Mouse (Mus musculus) kidney, adult 9 months (tissue): Measurements from ENCODE around the gene Eif2b3.

Experiments used
- DNase-seq: peaks from one replicate; pipeline ENCODE4 v3.0.0; 2022

Gene Eif2b3

GRCm38 (mm10) chr4:117019206-117020134 is at the start of gene Eif2b3:
Eif2b3 (plus strand) TSS chr4:117019402.
- peak; percentile 88 for DNase-seq

GRCm38 (mm10) chr4:116976503-116976902 is 42.7 kb upstream of the Eif2b3 start:
- DNase-seq, result no peak

DNA sequence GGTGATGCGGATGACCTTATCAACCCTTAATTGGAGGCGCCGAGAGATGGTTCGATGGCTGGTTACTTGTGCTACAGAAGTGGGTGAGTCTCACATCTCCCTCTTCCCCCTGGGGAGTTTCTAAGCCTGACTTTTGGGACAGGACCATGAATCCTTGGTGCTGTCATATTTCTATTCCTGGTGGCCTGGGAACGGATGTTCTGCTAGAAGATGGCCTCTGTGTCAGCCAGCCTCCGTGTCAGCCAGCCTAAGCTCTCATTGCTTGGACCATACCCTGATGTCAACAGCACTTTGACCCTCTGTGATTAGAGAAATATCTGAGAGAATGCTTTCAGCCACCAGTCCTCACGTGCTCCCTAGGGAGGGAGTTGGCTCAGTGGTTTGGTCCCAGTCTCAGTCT is 33.5 kb upstream of the Eif2b3 start:
- no peak for DNase-seq

DNA sequence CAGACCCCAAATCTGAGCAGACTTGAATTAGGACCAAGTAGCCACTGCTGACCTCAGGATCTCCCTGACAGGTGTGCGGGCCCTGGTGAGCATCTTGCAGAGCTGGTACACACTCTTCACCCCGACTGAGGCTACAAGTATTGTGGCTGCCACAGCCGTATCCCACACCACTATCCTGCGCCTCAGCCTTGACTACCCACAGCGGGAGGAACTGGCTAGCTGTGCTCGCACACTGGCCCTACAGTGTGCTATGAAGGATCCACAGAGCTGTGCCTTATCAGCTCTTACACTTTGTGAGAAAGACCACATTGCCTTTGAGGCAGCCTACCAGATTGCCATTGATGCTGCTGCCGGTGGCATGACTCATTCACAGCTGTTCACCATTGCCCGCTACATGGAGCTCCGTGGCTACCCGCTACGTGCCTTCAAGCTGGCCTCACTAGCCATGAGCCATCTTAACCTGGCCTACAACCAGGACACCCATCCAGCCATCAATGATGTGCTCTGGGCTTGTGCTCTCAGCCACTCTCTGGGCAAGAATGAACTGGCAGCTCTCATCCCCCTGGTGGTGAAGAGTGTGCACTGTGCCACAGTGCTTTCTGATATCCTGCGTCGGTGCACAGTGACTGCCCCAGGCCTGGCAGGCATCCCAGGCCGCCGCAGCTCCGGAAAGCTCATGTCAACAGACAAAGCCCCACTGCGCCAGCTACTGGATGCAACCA is 32.6 kb upstream of the Eif2b3 start:
- peak; percentile 85 for DNase-seq

DNA sequence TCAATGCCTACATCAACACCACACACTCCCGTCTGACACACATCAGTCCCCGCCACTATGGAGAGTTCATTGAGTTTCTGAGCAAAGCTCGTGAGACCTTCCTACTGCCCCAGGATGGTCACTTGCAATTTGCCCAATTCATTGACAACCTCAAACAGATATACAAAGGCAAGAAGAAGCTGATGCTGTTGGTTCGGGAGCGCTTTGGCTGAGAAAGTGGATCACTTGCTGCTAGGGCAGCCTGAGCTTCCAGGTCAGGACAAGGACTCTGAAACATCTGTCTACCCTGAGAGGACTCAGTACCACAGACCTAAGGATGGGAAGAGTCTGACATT is 32.1 kb upstream of the Eif2b3 start:
- no peak for DNase-seq

- no peak for DNase-seq
These were observed 29.5 kb upstream of the Eif2b3 start for GRCm38 (mm10) chr4:116989731-116990130.

- peak; percentile 90 for DNase-seq
These were observed 27.8 kb upstream of the Eif2b3 start for GRCm38 (mm10) chr4:116991366-116991765.

- peak; percentile 98 for DNase-seq
These were observed 25.3 kb upstream of the Eif2b3 start, which contains the start of gene Urod for GRCm38 (mm10) chr4:116993672-116994621. Urod (minus strand) TSS chr4:116994413.

- DNase-seq, result peak; percentile 77
These were observed 23.9 kb upstream of the Eif2b3 start, which contains the start of gene Hectd3 for GRCm38 (mm10) chr4:116995131-116995797. Hectd3 (plus strand) TSS chr4:116995317.

GRCm38 (mm10) chr4:116995798-116996135 is 23.4 kb upstream of the Eif2b3 start:
- DNase-seq, result peak; percentile 88

GRCm38 (mm10) chr4:116999513-117000154 is 19.6 kb upstream of the Eif2b3 start:
- no peak for DNase-seq

GRCm38 (mm10) chr4:117001957-117002356 is 17.2 kb upstream of the Eif2b3 start:
- no peak for DNase-seq

- peak; percentile 93 for DNase-seq
These were observed 16.4 kb upstream of the Eif2b3 start for GRCm38 (mm10) chr4:117002543-117003521.

DNA sequence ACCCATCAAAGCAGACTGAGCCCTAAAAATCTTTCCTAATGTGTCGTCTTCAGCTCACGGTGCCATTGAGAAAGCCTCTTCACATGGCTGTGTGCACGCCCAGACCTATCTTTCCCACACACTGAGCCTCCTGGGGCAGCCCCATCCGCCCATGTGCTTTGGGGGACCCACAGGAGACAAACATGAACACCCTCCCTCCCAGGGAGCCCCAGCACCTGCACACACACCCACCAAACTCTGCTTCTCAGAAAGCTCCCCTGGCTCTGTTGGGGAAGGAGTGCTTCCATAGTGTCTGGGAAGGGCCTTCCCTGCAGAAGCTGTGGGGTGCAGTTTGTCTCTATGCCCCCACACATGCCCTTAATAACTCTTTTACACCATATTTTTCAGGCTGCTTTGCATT is 14.6 kb upstream of the Eif2b3 start:
- no peak for DNase-seq

DNA sequence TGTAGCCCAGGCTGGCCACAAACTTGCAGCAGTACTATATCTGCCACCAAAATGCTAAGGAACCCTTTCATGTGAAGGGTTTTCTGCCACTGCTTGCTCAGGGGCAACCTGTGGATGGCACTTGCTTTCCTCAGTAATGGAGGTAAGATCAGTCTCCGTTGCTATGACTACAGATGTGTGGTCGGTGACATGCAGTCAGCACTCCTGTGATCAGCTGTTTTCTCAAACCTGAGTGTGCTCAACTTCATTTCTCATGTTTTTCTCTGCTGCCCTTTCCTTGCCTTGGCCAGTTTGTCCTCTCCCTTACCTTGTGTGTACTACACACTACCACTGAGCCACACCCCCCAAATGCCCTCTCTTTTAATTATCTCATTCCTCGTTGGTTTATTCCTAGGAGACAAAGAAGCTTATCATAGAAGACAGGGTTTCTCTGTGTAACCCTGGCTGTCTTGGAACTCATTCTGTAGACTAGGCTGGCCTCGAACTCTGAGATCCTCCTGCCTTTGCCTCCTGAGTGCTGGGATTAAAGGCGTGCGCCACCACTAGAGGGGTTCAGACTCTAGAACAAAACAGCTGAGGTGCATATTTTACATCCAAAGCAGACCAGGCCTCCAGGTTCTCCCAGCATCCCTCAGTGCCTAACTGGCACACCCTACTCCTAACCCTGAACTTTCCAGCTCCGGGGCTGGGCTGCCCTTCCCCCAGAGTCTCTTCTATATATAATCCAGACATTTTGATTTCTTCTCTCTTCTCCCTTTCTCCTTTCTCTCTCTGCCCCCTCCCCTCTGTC is 13.4 kb upstream of the Eif2b3 start:
- no peak for DNase-seq

DNA sequence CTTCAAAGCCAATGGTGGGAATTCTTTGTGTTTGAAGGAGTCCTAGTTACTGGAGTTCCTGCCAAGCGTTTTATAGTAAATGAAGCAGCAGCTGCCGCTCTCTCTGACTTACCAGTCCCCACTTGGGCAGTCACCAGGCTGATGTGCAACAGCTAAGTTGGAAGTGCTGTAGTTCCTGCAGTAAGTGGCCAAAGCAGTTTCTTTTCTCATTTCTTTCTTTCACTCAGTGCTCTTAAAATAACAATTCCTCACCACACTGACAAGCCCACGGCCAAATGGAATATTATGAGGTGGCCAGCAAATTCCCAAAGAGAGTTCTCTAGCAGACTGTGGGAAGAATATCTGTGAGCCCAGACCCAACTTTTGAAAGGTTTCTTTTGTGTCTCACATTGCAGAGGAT is 12.1 kb upstream of the Eif2b3 start:
- DNase-seq, result no peak

GRCm38 (mm10) chr4:117010231-117010630 is 9.0 kb upstream of the Eif2b3 start:
- no peak for DNase-seq

- DNase-seq, result no peak
These were observed 5.6 kb upstream of the Eif2b3 start for GRCm38 (mm10) chr4:117013596-117013995.

GRCm38 (mm10) chr4:117014901-117015415 is 4.2 kb upstream of the Eif2b3 start:
- DNase-seq, result no peak
